Mouse (Mus musculus) limb, embryonic 14.5 days (tissue): ENCODE measurements around the gene Cep57l1. TPM values are rescaled to one million over a fixed set of nuclear protein-coding genes. Genes with fewer than 3 reads are reported as not detected.

Source experiments
- ATAC-seq: fragments of 200-750 bp; cut with Nextera tagmentation; 2 replicates; pipeline ENCODE4 v1.8.0; 2017; ENCODE audit warnings: low read depth, moderate number of reproducible peaks, moderate TSS enrichment; ENCODE audit not compliant: low FRiP score
- DNase-seq: peaks from one replicate; pipeline ENCODE4 v3.0.0-alpha.2; 2015; ENCODE audit warnings: low spot score
- H3K27ac ChIP-seq: fragments of 300-500 bp; sonication (generic); replicated peaks from 2 replicates; pipeline ENCODE4 v1.5.1; 2014; ENCODE audit warnings: low read depth, mild to moderate bottlenecking, low read length, moderate library complexity, mixed read lengths
- H3K27me3 ChIP-seq: fragments of 300-500 bp; sonication (generic); 2 replicates; pipeline ENCODE4 v1.6.1; 2014; ENCODE audit warnings: low read length, mixed read lengths; ENCODE audit not compliant: control insufficient read depth, insufficient read depth
- H3K36me3 ChIP-seq: fragments of 300-500 bp; sonication (generic); 2 replicates; pipeline ENCODE4 v1.6.1; 2014; ENCODE audit warnings: mild to moderate bottlenecking, low read length, moderate library complexity, mixed read lengths; ENCODE audit not compliant: control insufficient read depth, insufficient read depth
- H3K4me1 ChIP-seq: fragments of 300-500 bp; sonication (generic); 2 replicates; pipeline ENCODE4 v1.6.1; 2014; ENCODE audit warnings: antibody characterized with exemption, low read length, mixed read lengths; ENCODE audit not compliant: control insufficient read depth, insufficient read depth
- H3K4me2 ChIP-seq: fragments of 300-500 bp; sonication (generic); replicated peaks from 2 replicates; pipeline ENCODE4 v1.6.1; 2014; ENCODE audit warnings: low read depth, mild to moderate bottlenecking, low read length, moderate library complexity; ENCODE audit not compliant: severe bottlenecking
- H3K4me3 ChIP-seq: fragments of 300-500 bp; sonication (generic); replicated peaks from 2 replicates; pipeline ENCODE4 v1.5.1; 2014; ENCODE audit warnings: low read length
- H3K9ac ChIP-seq: fragments of 300-500 bp; sonication (generic); 2 replicates; pipeline ENCODE4 v1.6.1; 2014; ENCODE audit warnings: mild to moderate bottlenecking, low read depth, low read length, moderate library complexity; ENCODE audit not compliant: severe bottlenecking
- H3K9me3 ChIP-seq: fragments of 300-500 bp; sonication (generic); 2 replicates; pipeline ENCODE4 v1.6.1; 2016; ENCODE audit warnings: low read length; ENCODE audit not compliant: control insufficient read depth
- POLR2A ChIP-seq: fragments of 200-500 bp; IDR thresholded peaks from 2 replicates; pipeline ENCODE4 v1.8.0; 2012; ENCODE audit warnings: inconsistent platforms, mild to moderate bottlenecking, moderate library complexity, borderline replicate concordance; ENCODE audit not compliant: insufficient read depth, insufficient read length; ENCODE audit errors: extremely low read depth
- WGBS: fragments of 180-500 bp; shearing (Covaris S2); extraction: QIAGEN DNeasy Blood & Tissue Kit; methylation state at CpG from one replicate; pipeline ENCODE4 v1.1.7; 2014; 5-methylcytosine and 5-hydroxymethylcytosine counted together
- microRNA-seq: library from miRNA; unstranded; fragments of <30 nt; microRNA quantifications from one replicate; pipeline ENCODE4, GENCODE M21; 2016
- polyA plus RNA-seq, 2 experiments: library from polyadenylated mRNA; depleted of rRNA in 1 of 2; stranded (reverse) in 1 of 2; unstranded in 1 of 2; fragments of >200 nt; fragmentation: Nextera tagmentation in 1 of 2; extraction: Ambion mirVana in 1 of 2; gene quantifications; 2 replicates each; pipeline versions ENCODE4 v1.2.1 to v1.2.3; 2012 to 2014

Cep57l1 gene
- polyA plus RNA-seq, 2 experiments: 13.2 to 16.8 TPM

GRCm38 (mm10) chr10:41670196-41670595 is 139.5 kb downstream of the Cep57l1 start:
- 81% methylated on average over 5 of the region's 5 CpGs for WGBS
- no peak for DNase-seq
- no peak for ATAC-seq
- no peak overlapping the region for H3K27ac ChIP-seq
- no peaks in the 10 kb centered on the region for H3K9me3 ChIP-seq
- no peak overlapping the region for H3K4me3 ChIP-seq
- no peaks in the 10 kb centered on the region for H3K27me3 ChIP-seq
- no peak overlapping the region for H3K4me2 ChIP-seq
- H3K9ac ChIP-seq: no peak overlapping the region
- no peaks in the 10 kb centered on the region for H3K4me1 ChIP-seq
- no peak for TF ChIP-seq POLR2A
- H3K36me3 ChIP-seq: no peaks in the 10 kb centered on the region

Small RNAs within 50 kb of the gene (microRNA-seq; reads per million reads assigned to microRNA genes)
- not detected for gene Mir3473b

Other genes with a start within 250 kb of the Cep57l1 start
- gene Ccdc162, start 93.2 kb downstream of the Cep57l1 start, polyA plus RNA-seq (2012; rRNA removed): 1.2 and 1.6 TPM in 2 replicates
- gene Ccdc162, start 93.2 kb downstream of the Cep57l1 start, polyA plus RNA-seq (2014; fragmentation: Nextera tagmentation; extraction: Ambion mirVana): 0.93 and 2.1 TPM in 2 replicates
- gene Sesn1, start 64 bp upstream of the Cep57l1 start, polyA plus RNA-seq (2012; rRNA removed): 32.4 and 37.0 TPM in 2 replicates
- 42.9 and 46.8 TPM in 2 replicates for gene Sesn1, start 64 bp upstream of the Cep57l1 start, polyA plus RNA-seq (2014; fragmentation: Nextera tagmentation; extraction: Ambion mirVana)
- 4.2 and 4.8 TPM in 2 replicates for gene Armc2, start 208.6 kb upstream of the Cep57l1 start, polyA plus RNA-seq (2012; rRNA removed)
- gene Armc2, start 208.6 kb upstream of the Cep57l1 start, polyA plus RNA-seq (2014; fragmentation: Nextera tagmentation; extraction: Ambion mirVana): 3.6 and 4.0 TPM in 2 replicates